Mouse (Mus musculus): ENCODE measurements around the gene Wwox. TPM values are rescaled to one million over a fixed set of nuclear protein-coding genes. Genes with fewer than 3 reads are reported as not detected.

The Wwox gene
- polyA plus RNA-seq, 1 experiment from 2014 or later: 11.0 TPM

GRCm38 (mm10) chr8:115065386-115065785 lies 625.9 kb downstream of the Wwox start:
- Histone ChIP-seq H3K27ac (replicated peaks; ENCODE audit: low read depth, low read length) (no peak overlapping the region), H3K4me3 (ENCODE audit: low read depth, low read length) (no peak overlapping the region), H3K9me3 (ENCODE audit: control insufficient read depth, low read length) (no peaks in the 10 kb centered on the region), H3K4me2 (ENCODE audit: low read depth, low read length) (no peak overlapping the region), H3K27me3 (replicated peaks; ENCODE audit: control insufficient read depth, insufficient read depth, low read length) (no peaks in the 10 kb centered on the region), H3K36me3 (ENCODE audit: control insufficient read depth, insufficient read depth, low read length) (no peaks in the 10 kb centered on the region), H3K9ac (ENCODE audit: low read depth, low read length) (no peak overlapping the region), H3K4me1 (ENCODE audit: control insufficient read depth, insufficient read depth, low read length) (peaks cover 5% of the 10 kb centered on the region; the same call in 1 of the 2 replicates)
- DNase-seq (ENCODE audit: low spot score): no peak
- 66% methylated on average over 7 of the region's 7 CpGs for WGBS
- no peak for ATAC-seq (ENCODE audit: low read depth)

GRCm38 (mm10) chr8:115066550-115067058 lies 627.1 kb downstream of the Wwox start:
- no peak for DNase-seq (ENCODE audit: low spot score)
- Histone ChIP-seq H3K9ac (ENCODE audit: low read depth, low read length) (no peak overlapping the region), H3K9me3 (ENCODE audit: control insufficient read depth, low read length) (no peaks in the 10 kb centered on the region), H3K4me3 (ENCODE audit: low read depth, low read length) (no peak overlapping the region), H3K27ac (replicated peaks; ENCODE audit: low read depth, low read length) (no peak overlapping the region), H3K27me3 (replicated peaks; ENCODE audit: control insufficient read depth, insufficient read depth, low read length) (no peaks in the 10 kb centered on the region), H3K36me3 (ENCODE audit: control insufficient read depth, insufficient read depth, low read length) (no peaks in the 10 kb centered on the region), H3K4me1 (ENCODE audit: control insufficient read depth, insufficient read depth, low read length) (peaks cover 5% of the 10 kb centered on the region; the same call in 1 of the 2 replicates), H3K4me2 (ENCODE audit: low read depth, low read length) (no peak overlapping the region)
- no peak for ATAC-seq (ENCODE audit: low read depth)
- 92% methylated on average over 8 of the region's 8 CpGs for WGBS

- ATAC-seq (ENCODE audit: low read depth) (no peak), DNase-seq (ENCODE audit: low spot score) (no peak)
- Histone ChIP-seq H3K9me3 (ENCODE audit: control insufficient read depth, low read length) (no peaks in the 10 kb centered on the region), H3K27me3 (replicated peaks; ENCODE audit: control insufficient read depth, insufficient read depth, low read length) (no peaks in the 10 kb centered on the region), H3K4me1 (ENCODE audit: control insufficient read depth, insufficient read depth, low read length) (peaks cover 5% of the 10 kb centered on the region; the same call in 1 of the 2 replicates), H3K27ac (replicated peaks; ENCODE audit: low read depth, low read length) (no peak overlapping the region), H3K36me3 (ENCODE audit: control insufficient read depth, insufficient read depth, low read length) (no peaks in the 10 kb centered on the region), H3K9ac (ENCODE audit: low read depth, low read length) (no peak overlapping the region), H3K4me2 (ENCODE audit: low read depth, low read length) (no peak overlapping the region), H3K4me3 (ENCODE audit: low read depth, low read length) (no peak overlapping the region)
- 71% methylated on average over 5 of the region's 5 CpGs for WGBS
Measured at GRCm38 (mm10) chr8:115068723-115069122, 629.3 kb downstream of the Wwox start.

- peaks cover 5% of the 10 kb centered on the region; the same call in 1 of the 2 replicates for H3K4me1 ChIP-seq (ENCODE audit: control insufficient read depth, insufficient read depth, low read length)
- ATAC-seq (ENCODE audit: low read depth) (no peak), DNase-seq (ENCODE audit: low spot score) (no peak)
- H3K4me2 ChIP-seq (ENCODE audit: low read depth, low read length): no peak overlapping the region
- H3K27ac ChIP-seq (replicated peaks; ENCODE audit: low read depth, low read length): no peak overlapping the region
- no peaks in the 10 kb centered on the region for H3K27me3 ChIP-seq (replicated peaks; ENCODE audit: control insufficient read depth, insufficient read depth, low read length)
- H3K36me3 ChIP-seq (ENCODE audit: control insufficient read depth, insufficient read depth, low read length): no peaks in the 10 kb centered on the region
- no peak overlapping the region for H3K4me3 ChIP-seq (ENCODE audit: low read depth, low read length)
- H3K9ac ChIP-seq (ENCODE audit: low read depth, low read length): no peak overlapping the region
- 39% methylated on average over 3 of the region's 3 CpGs for WGBS
- no peaks in the 10 kb centered on the region for H3K9me3 ChIP-seq (ENCODE audit: control insufficient read depth, low read length)
Measured at GRCm38 (mm10) chr8:115070225-115070624, 630.8 kb downstream of the Wwox start.

- H3K4me1 ChIP-seq (ENCODE audit: control insufficient read depth, insufficient read depth, low read length): peaks cover 5% of the 10 kb centered on the region; the same call in 1 of the 2 replicates
- ATAC-seq (ENCODE audit: low read depth): no peak
- H3K4me3 ChIP-seq (ENCODE audit: low read depth, low read length): no peak overlapping the region
- no peaks in the 10 kb centered on the region for H3K36me3 ChIP-seq (ENCODE audit: control insufficient read depth, insufficient read depth, low read length)
- H3K27ac ChIP-seq (replicated peaks; ENCODE audit: low read depth, low read length): no peak overlapping the region
- no peaks in the 10 kb centered on the region for H3K9me3 ChIP-seq (ENCODE audit: control insufficient read depth, low read length)
- H3K4me2 ChIP-seq (ENCODE audit: low read depth, low read length): no peak overlapping the region
- no peak overlapping the region for H3K9ac ChIP-seq (ENCODE audit: low read depth, low read length)
- no peak for DNase-seq (ENCODE audit: low spot score)
- no peaks in the 10 kb centered on the region for H3K27me3 ChIP-seq (replicated peaks; ENCODE audit: control insufficient read depth, insufficient read depth, low read length)
- WGBS: 92% methylated on average over 12 of the region's 12 CpGs
Measured at GRCm38 (mm10) chr8:115071231-115071630, 631.8 kb downstream of the Wwox start.

- 63% methylated on average over 7 of the region's 7 CpGs for WGBS
- no peaks in the 10 kb centered on the region for H3K4me1 ChIP-seq (ENCODE audit: control insufficient read depth, insufficient read depth, low read length)
- DNase-seq (ENCODE audit: low spot score) (no peak), ATAC-seq (ENCODE audit: low read depth) (no peak)
- H3K4me3 ChIP-seq (ENCODE audit: low read depth, low read length): no peak overlapping the region
- no peaks in the 10 kb centered on the region for H3K9me3 ChIP-seq (ENCODE audit: control insufficient read depth, low read length)
- H3K27me3 ChIP-seq (replicated peaks; ENCODE audit: control insufficient read depth, insufficient read depth, low read length): no peaks in the 10 kb centered on the region
- no peaks in the 10 kb centered on the region for H3K36me3 ChIP-seq (ENCODE audit: control insufficient read depth, insufficient read depth, low read length)
- no peak overlapping the region for H3K4me2 ChIP-seq (ENCODE audit: low read depth, low read length)
- no peak overlapping the region for H3K9ac ChIP-seq (ENCODE audit: low read depth, low read length)
- no peak overlapping the region for H3K27ac ChIP-seq (replicated peaks; ENCODE audit: low read depth, low read length)
Measured at GRCm38 (mm10) chr8:115078296-115078695, 638.8 kb downstream of the Wwox start.

GRCm38 (mm10) chr8:115081302-115082207 lies 642.1 kb downstream of the Wwox start:
- H3K36me3 ChIP-seq (ENCODE audit: control insufficient read depth, insufficient read depth, low read length): no peaks in the 10 kb centered on the region
- H3K9ac ChIP-seq (ENCODE audit: low read depth, low read length): no peak overlapping the region
- no peak overlapping the region for H3K4me2 ChIP-seq (ENCODE audit: low read depth, low read length)
- no peak overlapping the region for H3K27ac ChIP-seq (replicated peaks; ENCODE audit: low read depth, low read length)
- no peaks in the 10 kb centered on the region for H3K4me1 ChIP-seq (ENCODE audit: control insufficient read depth, insufficient read depth, low read length)
- no peaks in the 10 kb centered on the region for H3K27me3 ChIP-seq (replicated peaks; ENCODE audit: control insufficient read depth, insufficient read depth, low read length)
- H3K4me3 ChIP-seq (ENCODE audit: low read depth, low read length): no peak overlapping the region
- DNase-seq (ENCODE audit: low spot score): no peak
- no peaks in the 10 kb centered on the region for H3K9me3 ChIP-seq (ENCODE audit: control insufficient read depth, low read length)
- ATAC-seq (ENCODE audit: low read depth): no peak
- WGBS: 73% methylated on average over 7 of the region's 7 CpGs

GRCm38 (mm10) chr8:115088162-115088561 lies 648.7 kb downstream of the Wwox start:
- H3K9me3 ChIP-seq (ENCODE audit: control insufficient read depth, low read length): 0 out of 2 replicates have a peak, but pooled peaks cover 4% of the 10 kb centered on the region
- no peak for ATAC-seq (ENCODE audit: low read depth)
- no peak for DNase-seq (ENCODE audit: low spot score)
- no peaks in the 10 kb centered on the region for H3K36me3 ChIP-seq (ENCODE audit: control insufficient read depth, insufficient read depth, low read length)
- H3K9ac ChIP-seq (ENCODE audit: low read depth, low read length): no peak overlapping the region
- H3K4me2 ChIP-seq (ENCODE audit: low read depth, low read length): no peak overlapping the region
- no peaks in the 10 kb centered on the region for H3K4me1 ChIP-seq (ENCODE audit: control insufficient read depth, insufficient read depth, low read length)
- no peak overlapping the region for H3K4me3 ChIP-seq (ENCODE audit: low read depth, low read length)
- H3K27ac ChIP-seq (replicated peaks; ENCODE audit: low read depth, low read length): no peak overlapping the region
- no peaks in the 10 kb centered on the region for H3K27me3 ChIP-seq (replicated peaks; ENCODE audit: control insufficient read depth, insufficient read depth, low read length)
